Mouse (Mus musculus): ENCODE results near the gene Gm39653. TPM values are rescaled to one million over a fixed set of nuclear protein-coding genes. Genes with fewer than 3 reads are reported as not detected.
"Not testable (repeated sequence)": the region's sequence is repeated elsewhere in the genome, so short reads cannot be mapped to it uniquely, and the experiment has no call there.

Gene Gm39653
- not detected for total RNA-seq (2021)

DNA sequence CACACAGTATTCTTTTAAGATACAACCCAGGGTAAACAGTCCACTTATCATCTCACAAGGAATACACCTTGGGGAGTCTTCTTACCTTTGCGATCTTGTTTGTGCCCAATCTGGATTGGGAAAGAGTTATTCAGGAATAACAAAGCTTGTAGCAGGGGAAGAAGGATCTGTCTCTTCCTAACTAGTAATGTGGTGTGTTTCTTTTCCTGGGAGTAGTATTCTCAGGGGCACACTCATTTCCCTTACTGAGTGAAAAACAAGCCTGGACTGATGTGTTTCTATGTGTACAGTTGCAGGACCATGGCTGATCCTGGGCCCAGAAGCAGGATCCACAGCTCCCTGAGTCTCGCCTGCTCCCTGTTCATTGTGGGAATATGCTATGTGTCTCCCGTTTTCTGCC, at the start of gene Gm39653:
TSS of gene Gm39653 (plus strand) at position 301 of the 400 bp plus-strand sequence.
- no peak for DNase-seq

DNA sequence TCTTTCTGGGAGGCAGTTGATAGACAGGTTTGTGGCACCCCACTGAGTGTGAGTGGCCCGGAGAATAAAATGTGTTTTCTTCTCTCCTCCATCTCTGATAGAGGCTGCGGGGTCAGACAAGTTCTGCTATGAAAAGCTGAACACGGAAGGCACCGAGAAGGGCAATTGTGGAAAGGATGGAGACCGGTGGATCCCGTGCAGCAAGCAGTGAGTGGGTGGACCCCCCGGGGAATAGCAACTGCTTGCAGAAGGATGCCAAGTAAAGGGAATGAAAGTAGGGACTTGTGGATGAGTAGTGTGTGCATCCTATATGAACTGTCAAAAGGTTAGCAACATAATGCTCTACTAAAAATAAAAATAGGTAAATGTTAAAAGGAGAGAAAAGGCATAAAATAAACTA, 49.3 kb upstream of the Gm39653 start:
- DNase-seq = no peak

DNA sequence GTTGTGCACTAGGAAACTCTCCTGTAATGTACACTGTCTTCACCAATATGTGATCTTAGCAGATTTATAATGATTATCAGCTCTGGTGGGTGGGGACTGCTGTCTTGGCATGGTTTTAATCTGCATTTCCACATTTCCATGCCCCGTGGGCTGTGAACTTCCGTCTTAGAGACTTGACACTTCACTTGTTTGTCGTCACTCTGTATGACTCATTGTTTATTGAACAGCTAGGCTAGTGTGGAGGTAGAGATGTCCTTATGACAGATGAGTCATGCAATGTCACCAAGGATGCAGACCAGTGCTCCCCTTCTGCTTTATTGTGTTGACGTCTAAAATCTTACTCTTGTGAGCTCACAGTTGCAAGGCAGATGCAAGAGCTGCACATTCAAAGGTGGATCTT, 48.7 kb upstream of the Gm39653 start:
- DNase-seq = no peak

GRCm38 (mm10) chr1:63572229-63572628, 43.5 kb upstream of the Gm39653 start:
- no peak for DNase-seq

- no peak for DNase-seq
These were observed 42.3 kb upstream of the Gm39653 start for GRCm38 (mm10) chr1:63573432-63573831.

DNA sequence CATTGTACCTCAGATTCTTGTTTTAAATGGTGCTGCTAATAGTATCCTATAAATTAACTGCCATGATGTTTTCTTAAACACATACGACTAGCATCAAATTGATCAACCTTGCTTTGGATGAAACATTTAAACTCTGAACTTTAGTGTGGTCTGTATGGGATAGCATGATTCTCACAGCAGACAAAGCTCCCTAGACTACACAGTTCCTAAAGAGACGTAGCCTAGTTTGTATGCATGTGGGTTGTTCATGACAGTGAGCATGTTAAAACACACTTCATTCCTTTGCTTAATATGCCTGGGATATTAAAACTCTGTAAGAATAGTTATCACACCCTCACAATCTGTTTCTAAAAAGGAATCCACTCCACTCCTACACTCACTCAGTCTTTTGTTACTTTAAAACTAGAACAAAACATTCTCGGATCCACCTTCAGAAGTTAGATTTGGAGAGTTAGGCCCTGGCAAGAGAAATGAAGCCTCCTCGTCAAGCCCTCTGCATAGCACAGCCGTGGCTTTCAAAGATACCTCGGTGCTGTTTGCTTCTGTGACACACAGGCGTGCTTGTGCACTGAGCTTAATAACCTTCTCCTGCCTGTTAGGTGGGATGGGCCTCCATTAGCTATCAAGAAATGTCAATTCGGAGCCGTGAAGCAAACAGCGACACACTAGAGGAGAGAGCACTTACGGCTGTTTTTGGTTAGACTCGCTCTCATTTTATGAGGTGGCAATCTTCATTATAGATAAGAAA, 41.7 kb upstream of the Gm39653 start:
- DNase-seq = no peak

- DNase-seq = no peak
These were observed 39.0 kb upstream of the Gm39653 start for GRCm38 (mm10) chr1:63576803-63577202.

- no peak for DNase-seq
These were observed 36.6 kb upstream of the Gm39653 start for GRCm38 (mm10) chr1:63579153-63579552.

DNA sequence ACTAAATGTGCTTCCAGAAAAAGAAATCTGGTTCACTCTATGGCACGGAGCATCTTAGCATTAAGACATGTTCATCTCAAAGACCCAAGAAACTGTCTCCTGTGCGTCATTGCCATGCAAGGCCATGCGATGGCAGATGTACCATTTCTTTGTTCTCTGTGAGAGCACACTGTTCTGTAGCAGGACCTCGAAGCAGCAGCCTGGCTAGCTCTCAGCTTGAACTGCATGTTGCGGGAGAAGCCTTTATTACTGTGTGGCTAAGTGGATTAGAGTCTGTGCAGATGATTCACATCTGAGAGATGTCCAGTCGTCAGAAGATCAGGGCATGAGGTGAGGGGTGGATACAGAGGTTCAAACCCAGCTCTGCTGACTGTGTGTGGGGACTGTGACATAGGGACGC, 28.9 kb upstream of the Gm39653 start:
- no peak for DNase-seq

GRCm38 (mm10) chr1:63603870-63604500, 11.8 kb upstream of the Gm39653 start:
- DNase-seq = no peak

GRCm38 (mm10) chr1:63609613-63610012, 6.2 kb upstream of the Gm39653 start:
- no peak for DNase-seq

- DNase-seq = no peak
These were observed 1.2 kb upstream of the Gm39653 start for GRCm38 (mm10) chr1:63614594-63614993.

- no peak for DNase-seq
These were observed 12.4 kb downstream of the Gm39653 start for GRCm38 (mm10) chr1:63628211-63628610.

DNA sequence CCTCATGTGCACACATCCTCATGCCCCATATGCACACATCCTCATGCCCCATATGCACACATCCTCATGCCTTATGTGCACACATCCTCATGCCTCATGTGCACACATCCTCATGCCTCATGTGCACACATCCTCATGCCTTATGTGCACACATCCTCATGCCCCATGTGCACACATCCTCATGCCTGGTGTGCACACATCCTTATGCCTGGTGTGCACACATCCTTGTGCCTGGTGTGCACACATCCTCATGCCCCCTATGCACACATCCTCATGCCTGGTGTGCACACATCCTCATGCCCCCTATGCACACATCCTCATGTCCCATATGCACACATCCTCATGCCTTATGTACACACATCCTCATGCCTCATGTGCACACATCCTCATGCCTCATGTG, 14.6 kb downstream of the Gm39653 start:
- not testable (repeated sequence) for DNase-seq

DNA sequence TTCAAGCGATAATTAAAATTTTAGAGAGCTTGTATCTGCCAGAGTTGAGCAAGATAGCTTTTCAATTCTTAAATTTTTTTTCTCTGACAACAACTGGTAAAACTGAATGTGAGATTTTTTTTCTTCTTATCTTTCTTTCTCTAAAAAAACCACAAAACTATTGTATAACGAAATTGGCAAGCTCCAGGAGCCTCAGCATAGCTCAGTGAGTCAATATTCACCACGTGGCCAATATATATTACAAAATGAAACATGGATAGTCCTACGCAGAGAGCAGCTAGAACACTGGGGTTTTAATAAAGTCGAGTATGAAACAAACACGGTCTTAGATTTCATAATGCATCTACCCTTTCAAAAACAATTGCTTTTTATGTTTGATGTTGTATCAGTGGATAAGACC, 24.2 kb downstream of the Gm39653 start:
- DNase-seq = no peak

- DNase-seq = peak; percentile 20 to 40
These were observed 42.2 kb downstream of the Gm39653 start for GRCm38 (mm10) chr1:63658016-63658415.

DNA sequence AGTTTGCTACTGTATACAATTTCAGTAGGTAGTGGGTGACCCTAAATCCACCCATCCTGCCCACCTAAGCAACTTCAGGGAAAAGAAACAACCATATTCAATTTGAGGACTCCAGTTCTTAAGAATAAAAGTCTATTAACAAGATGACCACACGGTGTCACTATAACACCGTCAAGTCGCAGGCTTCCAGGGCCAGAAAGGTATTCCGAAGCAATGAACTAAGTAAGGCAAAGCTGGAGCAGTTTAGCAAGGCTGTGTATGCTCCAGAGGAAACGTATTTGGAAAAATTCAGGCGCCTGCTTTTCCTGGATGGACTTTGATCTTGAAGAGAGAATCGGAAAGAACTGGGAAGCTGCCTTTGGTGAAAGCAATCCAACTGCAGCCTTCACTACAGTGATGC, 43.8 kb downstream of the Gm39653 start:
- DNase-seq = peak in 1 of 2 experiments; percentile 22

DNA sequence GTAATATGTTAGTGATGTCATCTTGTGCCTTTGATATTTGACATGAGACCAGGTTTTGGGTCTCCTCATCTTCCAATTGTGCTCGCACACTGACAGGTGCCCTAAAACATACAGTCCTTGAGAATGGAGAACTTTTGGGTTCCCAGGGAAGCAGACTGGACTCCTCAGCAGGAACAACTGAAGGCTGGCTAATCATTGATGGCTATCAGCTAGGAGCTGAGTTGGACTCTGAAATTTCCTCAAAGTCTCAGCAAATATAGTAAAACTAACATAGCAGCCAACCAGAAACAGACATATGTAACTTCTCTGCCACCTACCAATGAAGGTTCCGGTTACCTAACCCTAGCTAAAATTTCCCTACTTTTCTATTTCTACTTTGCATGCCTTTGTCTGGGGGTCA, 50.3 kb downstream of the Gm39653 start:
- no peak for DNase-seq

GRCm38 (mm10) chr1:63667201-63667948, 51.6 kb downstream of the Gm39653 start:
- no peak for DNase-seq

GRCm38 (mm10) chr1:63667949-63668851, 52.4 kb downstream of the Gm39653 start:
- DNase-seq = peak in 1 of 2 experiments; percentile 6

DNA sequence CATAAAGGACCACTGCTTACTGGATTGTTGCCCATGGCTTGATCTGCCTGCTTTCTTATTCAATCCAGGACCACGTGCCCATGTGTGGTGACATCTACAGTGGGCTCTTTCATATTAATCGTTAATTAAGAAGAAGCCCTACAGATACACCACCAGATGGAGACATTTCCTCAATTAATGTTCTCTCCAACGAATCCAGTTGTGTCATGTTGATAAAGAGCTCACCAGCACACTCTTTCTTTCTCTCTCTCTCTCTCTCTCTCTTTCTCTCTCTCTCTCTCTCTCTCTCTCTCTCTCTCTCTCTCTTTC, 53.0 kb downstream of the Gm39653 start:
- peak in 1 of 2 experiments; percentile 6 for DNase-seq

All from layer of hippocampus, postnatal 36 days (tissue).